Comparison of ENCODE assay signal across 8 mouse cellular contexts in the genomic region with DNA sequence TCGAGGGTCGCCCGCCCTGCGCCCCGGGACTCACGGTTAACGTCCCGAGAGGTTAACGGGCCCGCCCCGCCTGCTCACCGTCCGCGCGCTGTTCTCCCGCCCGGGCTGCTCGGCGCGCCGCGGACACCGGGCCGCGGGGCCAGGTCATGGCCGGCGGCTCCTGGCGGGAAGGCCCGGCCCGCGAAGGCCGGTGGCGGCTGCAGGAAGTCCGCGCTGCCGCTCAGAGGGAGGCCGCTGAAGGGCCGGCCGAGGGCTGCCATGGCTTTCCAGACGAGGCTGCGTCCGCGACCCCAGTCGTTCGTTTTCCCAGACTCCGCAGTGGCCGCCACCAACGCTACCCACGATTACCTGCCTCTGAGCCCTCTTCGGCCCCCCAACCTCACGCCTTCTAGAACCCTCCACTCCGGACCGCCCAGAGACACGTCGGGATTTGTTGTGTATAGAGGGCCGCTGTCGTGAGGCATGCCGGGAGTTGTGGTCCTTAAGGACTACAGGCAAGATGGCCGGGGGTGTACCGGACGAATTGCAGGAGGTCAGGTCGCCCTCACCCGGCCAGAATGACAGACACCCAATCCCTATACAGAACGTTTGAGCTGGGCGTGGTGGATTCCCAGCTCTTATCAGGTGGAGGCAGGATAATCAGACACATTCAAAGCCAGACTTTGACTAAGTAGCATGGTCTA. TPM values are rescaled to one million over a fixed set of nuclear protein-coding genes. Genes with fewer than 3 reads are reported as not detected.
A peak's percentile ranks its signal among the peaks of the same experiment; 100 is the strongest.
DNase-seq lines count a peak whose midpoint lies in the region; ATAC-seq and TF ChIP-seq lines count a peak whose summit lies in the region.

A gene (minus strand): TSS at position 389 of the 683 bp plus-strand sequence.

- peak; percentile 10; the same call in 1 of the 2 replicates for TF ChIP-seq CTCF in gastrocnemius, adult 2 months (IDR thresholded peaks at IDR 0.05)
- peak; percentile 53 for TF ChIP-seq CTCF in hindbrain, postnatal 0 days (IDR thresholded peaks at IDR 0.05; ENCODE audit: low read depth)

- H3K9me3 ChIP-seq in hindbrain, postnatal 0 days (ENCODE audit: low read length), result no peaks in the 10 kb centered on the region
- no peaks in the 10 kb centered on the region; the same call in 1 of the 2 replicates for H3K9me3 ChIP-seq in megakaryocyte, embryonic 14.5 days

- H3K9ac ChIP-seq in hindbrain, postnatal 0 days (replicated peaks; ENCODE audit: low read length), result peak within 1 kb of the TSS; percentile 88

- peak; percentile 99 for ATAC-seq in common myeloid progenitor, adult 5-6 weeks (replicated peaks; ENCODE audit: low read depth, poor library complexity, severe bottlenecking)
- ATAC-seq in hindbrain, postnatal 0 days, result peak; percentile 98

- H3K27ac ChIP-seq in gastrocnemius, adult 2 months, result peak within 1 kb of the TSS; percentile 98
- H3K27ac ChIP-seq in hindbrain, postnatal 0 days, result peak within 1 kb of the TSS; percentile 67; the same call in 1 of the 2 replicates

- peak within 1 kb of the TSS; percentile 90 for H3K4me2 ChIP-seq in hindbrain, postnatal 0 days (ENCODE audit: low read depth, low read length)

- peak; percentile 98 for DNase-seq in ZHBTc4 (ENCODE audit: low read depth, low spot score)
- DNase-seq in gastrocnemius, adult 2 months, result peak; percentile 95
- DNase-seq in hindbrain, postnatal 0 days (ENCODE audit: low spot score), result peak; percentile 92
- DNase-seq in left cerebral cortex, adult 8-10 months (ENCODE audit: low spot score in 2 of 2), result peak; percentile 67 to 87
- DNase-seq in right cerebral cortex, postnatal 10 days (ENCODE audit: low spot score in 2 of 2), result peak; percentile 93 to 94
- DNase-seq in urinary bladder, postnatal 25 days (ENCODE audit: low spot score), result peak; percentile 74

- peaks cover 6% of the 10 kb centered on the region; the same call in 1 of the 2 replicates for H3K4me1 ChIP-seq in hindbrain, postnatal 0 days (ENCODE audit: insufficient read depth, low read length)
- peaks cover 74% of the 10 kb centered on the region for H3K4me1 ChIP-seq in megakaryocyte, embryonic 14.5 days

- intact Hi-C loops in gastrocnemius, adult 2 months (cut with DNase I), result loop anchor here (5.0 kb wide), 1 partner anchor 55 kb away; no protein-coding TSS in a partner anchor

- no peaks in the 10 kb centered on the region for H3K36me3 ChIP-seq in hindbrain, postnatal 0 days (ENCODE audit: insufficient read depth, low read length)
- peaks cover 28% of the 10 kb centered on the region for H3K36me3 ChIP-seq in megakaryocyte, embryonic 14.5 days (replicated peaks; ENCODE audit: low read length)

- WGBS in hindbrain, postnatal 0 days, result 1% methylated on average over 64 of the region's 65 CpGs

- H3K4me3 ChIP-seq in gastrocnemius, adult 2 months, result peak within 1 kb of the TSS; percentile 97
- peak within 1 kb of the TSS; percentile 96 for H3K4me3 ChIP-seq in hindbrain, postnatal 0 days (ENCODE audit: low read length)
- H3K4me3 ChIP-seq in megakaryocyte, embryonic 14.5 days (replicated peaks), result peak within 1 kb of the TSS; percentile 93

- H3K27me3 ChIP-seq in hindbrain, postnatal 0 days (ENCODE audit: insufficient read depth, low read length), result no peaks in the 10 kb centered on the region
- H3K27me3 ChIP-seq in megakaryocyte, embryonic 14.5 days (replicated peaks), result no peaks in the 10 kb centered on the region

RNA-seq across cellular contexts. Expression of the gene that starts here (rescaled TPM):
- total RNA-seq in common myeloid progenitor, adult 5-6 weeks (2017), result 38.4 and 41.7 TPM in 2 replicates
- 10 to 100 TPM; 16.3 to 30.0 TPM for total RNA-seq in gastrocnemius, adult 2 months (2021)
- total RNA-seq in hindbrain, postnatal 0 days (2014; rRNA removed), result 10.1 and 10.5 TPM in 2 replicates
- 5.8 and 6.6 TPM in 2 replicates for polyA plus RNA-seq in hindbrain, postnatal 0 days (2015; fragmentation: Nextera tagmentation; extraction: Ambion mirVana)
- 10 to 100 TPM; 13.0 to 15.0 (median 13.2) TPM for total RNA-seq in left cerebral cortex, adult 8-10 months (2022)
- 1.2 TPM in 1 of 2 replicates, not detected in the other for polyA plus RNA-seq in megakaryocyte, embryonic 14.5 days (2012; ENCODE audit: insufficient read depth, low replicate concordance)

Comparison
In these comparisons a context has a peak if more than half of its experiments do, and no peak if none do; other contexts are left out.
1. Peak in every context shown above with its lines: DNase-seq, ATAC-seq, H3K4me3 ChIP-seq and H3K27ac ChIP-seq.